ENCODE assay signal across 15 mouse cellular contexts in the genomic region with DNA sequence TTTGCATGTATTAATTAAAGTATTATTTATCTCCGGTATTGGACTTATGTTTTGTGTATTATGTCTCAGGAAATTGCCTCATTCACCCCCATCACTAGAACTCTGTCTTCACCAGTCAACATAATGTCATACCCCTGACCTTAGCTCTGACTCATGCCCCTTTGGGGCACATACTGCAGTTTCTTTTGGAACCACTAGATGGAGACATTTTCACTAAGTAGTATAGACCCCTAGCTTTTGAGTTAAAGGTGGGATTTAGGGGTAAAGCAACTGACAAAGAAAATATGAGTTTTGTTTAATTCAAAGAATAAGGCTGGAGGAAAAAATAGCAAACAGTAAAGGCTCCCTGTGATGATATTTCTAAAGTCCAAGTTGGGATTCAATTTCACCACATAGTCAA.
DNase-seq lines count a peak whose midpoint lies in the region; ATAC-seq and TF ChIP-seq lines count a peak whose summit lies in the region.
"Had no signal": no experiment of that assay in that cellular context is flagged by ENCODE, and none has a peak within 500 bp of the region (broad histone marks: within the 10 kb centered on the region; RNA-seq: fewer than 3 reads in every experiment).

No protein-coding gene starts in this region.

- no peaks in the 10 kb centered on the region for H3K27me3 ChIP-seq in hindbrain, postnatal 0 days (ENCODE audit: insufficient read depth, low read length)
- H3K27me3 ChIP-seq in hindbrain, embryonic 10.5 days (ENCODE audit: insufficient read depth, poor library complexity, severe bottlenecking): no peaks in the 10 kb centered on the region
- H3K27me3 ChIP-seq in midbrain, postnatal 0 days (ENCODE audit: insufficient read depth, low read length): no peaks in the 10 kb centered on the region
- H3K27me3 ChIP-seq in midbrain, embryonic 16.5 days (ENCODE audit: control insufficient read depth, insufficient read depth, low read depth, low read length): no peaks in the 10 kb centered on the region
- H3K27me3 ChIP-seq: hindbrain, embryonic 15.5 days; liver, embryonic 13.5 days; megakaryocyte, embryonic 14.5 days; neural tube, embryonic 13.5 days had no signal

- no peaks in the 10 kb centered on the region for H3K36me3 ChIP-seq in hindbrain, postnatal 0 days (ENCODE audit: insufficient read depth, low read length)
- H3K36me3 ChIP-seq in hindbrain, embryonic 10.5 days: no peaks in the 10 kb centered on the region
- H3K36me3 ChIP-seq in midbrain, postnatal 0 days (ENCODE audit: insufficient read depth, low read length): no peaks in the 10 kb centered on the region
- no peaks in the 10 kb centered on the region for H3K36me3 ChIP-seq in midbrain, embryonic 16.5 days (ENCODE audit: control insufficient read depth, insufficient read depth, low read length)
- H3K36me3 ChIP-seq: heart, embryonic 10.5 days; hindbrain, embryonic 15.5 days; liver, embryonic 13.5 days; neural tube, embryonic 13.5 days had no signal

- H3K4me3 ChIP-seq in hindbrain, postnatal 0 days (ENCODE audit: low read length): no peak overlapping the region
- H3K4me3 ChIP-seq in hindbrain, embryonic 10.5 days: no peak overlapping the region
- H3K4me3 ChIP-seq in midbrain, postnatal 0 days (ENCODE audit: low read depth, low read length): no peak overlapping the region
- H3K4me3 ChIP-seq in midbrain, embryonic 16.5 days (ENCODE audit: low read depth, low read length): no peak overlapping the region
- H3K4me3 ChIP-seq: heart, embryonic 10.5 days; hindbrain, embryonic 15.5 days; liver, embryonic 13.5 days; megakaryocyte, embryonic 14.5 days; neural tube, embryonic 13.5 days had no signal

- no peak overlapping the region for H3K9ac ChIP-seq in hindbrain, postnatal 0 days (replicated peaks; ENCODE audit: low read length)
- H3K9ac ChIP-seq in midbrain, postnatal 0 days (replicated peaks; ENCODE audit: low read length, poor library complexity, severe bottlenecking): no peak overlapping the region
- H3K9ac ChIP-seq in midbrain, embryonic 16.5 days (ENCODE audit: low read depth, low read length): no peak overlapping the region
- H3K9ac ChIP-seq: hindbrain, embryonic 15.5 days; liver, embryonic 13.5 days; neural tube, embryonic 13.5 days had no signal

- no peak for ATAC-seq in hindbrain, postnatal 0 days
- no peak for ATAC-seq in midbrain, postnatal 0 days (ENCODE audit: low FRiP score)
- no peak for ATAC-seq in midbrain, embryonic 16.5 days
- ATAC-seq in monocyte, adult 5-6 weeks (replicated peaks; ENCODE audit: insufficient number of reproducible peaks, low FRiP score, low TSS enrichment, poor library complexity, severe bottlenecking): no peak

- no peak overlapping the region for H3K4me2 ChIP-seq in hindbrain, postnatal 0 days (ENCODE audit: low read depth, low read length)
- no peak overlapping the region for H3K4me2 ChIP-seq in midbrain, postnatal 0 days (ENCODE audit: low read depth, low read length, poor library complexity, severe bottlenecking)
- no peak overlapping the region for H3K4me2 ChIP-seq in midbrain, embryonic 16.5 days (ENCODE audit: low read length)
- H3K4me2 ChIP-seq: hindbrain, embryonic 15.5 days; liver, embryonic 13.5 days; neural tube, embryonic 13.5 days had no signal

- WGBS in hindbrain, postnatal 0 days: 29% methylated on average over 1 of the region's 1 CpGs
- WGBS in hindbrain, embryonic 10.5 days: 25% methylated on average over 1 of the region's 1 CpGs
- 39% methylated on average over 1 of the region's 1 CpGs for WGBS in midbrain, postnatal 0 days
- WGBS in midbrain, embryonic 16.5 days: 31% methylated on average over 1 of the region's 1 CpGs

- peak; percentile 39 for TF ChIP-seq CTCF in hindbrain, postnatal 0 days (IDR thresholded peaks at IDR 0.05; ENCODE audit: low read depth)
- peak; percentile 36; the same call in 1 of the 2 replicates for TF ChIP-seq CTCF in midbrain, postnatal 0 days (IDR thresholded peaks at IDR 0.05)

- H3K4me1 ChIP-seq in hindbrain, postnatal 0 days (ENCODE audit: insufficient read depth, low read length): no peaks in the 10 kb centered on the region
- no peaks in the 10 kb centered on the region for H3K4me1 ChIP-seq in hindbrain, embryonic 10.5 days (replicated peaks)
- H3K4me1 ChIP-seq in midbrain, postnatal 0 days (ENCODE audit: insufficient read depth, low read length): no peaks in the 10 kb centered on the region
- no peaks in the 10 kb centered on the region for H3K4me1 ChIP-seq in midbrain, embryonic 16.5 days (ENCODE audit: control insufficient read depth, insufficient read depth, low read length)
- H3K4me1 ChIP-seq: heart, embryonic 10.5 days; hindbrain, embryonic 15.5 days; liver, embryonic 13.5 days; megakaryocyte, embryonic 14.5 days; neural tube, embryonic 13.5 days had no signal

- DNase-seq in adrenal gland, postnatal 10 days: peak; percentile 1
- no peak for DNase-seq in adrenal gland, postnatal 25 days
- DNase-seq in hindbrain, postnatal 0 days (ENCODE audit: low spot score): peak; percentile 2
- DNase-seq in hindbrain, embryonic 10.5 days (ENCODE audit: low spot score): no peak
- no peak for DNase-seq in midbrain, postnatal 0 days (ENCODE audit: low spot score)
- no peak for DNase-seq in lung, postnatal 36 days
- DNase-seq: kidney, postnatal 25 days; liver, embryonic 13.5 days; right cerebral cortex, adult 18-20 months had no signal

- no peak overlapping the region for H3K27ac ChIP-seq in hindbrain, postnatal 0 days
- H3K27ac ChIP-seq in hindbrain, embryonic 10.5 days: no peak overlapping the region
- no peak overlapping the region for H3K27ac ChIP-seq in midbrain, postnatal 0 days (ENCODE audit: low read depth, low read length)
- no peak overlapping the region for H3K27ac ChIP-seq in midbrain, embryonic 16.5 days (ENCODE audit: low read length)
- H3K27ac ChIP-seq: heart, embryonic 10.5 days; hindbrain, embryonic 15.5 days; liver, embryonic 13.5 days; neural tube, embryonic 13.5 days had no signal

- no peaks in the 10 kb centered on the region for H3K9me3 ChIP-seq in hindbrain, postnatal 0 days (ENCODE audit: low read length)
- H3K9me3 ChIP-seq in hindbrain, embryonic 10.5 days: no peaks in the 10 kb centered on the region
- H3K9me3 ChIP-seq in midbrain, postnatal 0 days (ENCODE audit: low read length): no peaks in the 10 kb centered on the region
- no peaks in the 10 kb centered on the region for H3K9me3 ChIP-seq in midbrain, embryonic 16.5 days (replicated peaks; ENCODE audit: control insufficient read depth, low read length, poor library complexity, severe bottlenecking)
- H3K9me3 ChIP-seq: heart, embryonic 10.5 days; hindbrain, embryonic 15.5 days; liver, embryonic 13.5 days; megakaryocyte, embryonic 14.5 days; neural tube, embryonic 13.5 days had no signal

Comparison
In these comparisons a context has a peak if more than half of its experiments do, and no peak if none do; other contexts are left out.
1. DNase-seq: peak in adrenal gland, postnatal 10 days (single experiment) and hindbrain, postnatal 0 days (single experiment); none in adrenal gland, postnatal 25 days (single experiment), hindbrain, embryonic 10.5 days (single experiment), midbrain, postnatal 0 days (single experiment) and lung, postnatal 36 days (single experiment).